Mouse (Mus musculus) embryonic facial prominence, embryonic 10.5 days (tissue): ENCODE results near the gene Gm14190. TPM values are rescaled to one million over a fixed set of nuclear protein-coding genes. Genes with fewer than 3 reads are reported as not detected.
"Not testable (repeated sequence)": the region's sequence is repeated elsewhere in the genome, so short reads cannot be mapped to it uniquely, and the experiment has no call there.

Experiments
- DNase-seq: peaks from one replicate; pipeline ENCODE4 v3.0.0-alpha.2; 2017; ENCODE audit warnings: low spot score
- H3K27ac ChIP-seq: fragments of 300-500 bp; sonication (generic); replicated peaks from 2 replicates; pipeline ENCODE4 v1.5.1; 2016; ENCODE audit warnings: mild to moderate bottlenecking
- H3K27me3 ChIP-seq: fragments of 300-500 bp; sonication (generic); replicated peaks from 2 replicates; pipeline ENCODE4 v1.6.1; 2016; ENCODE audit warnings: low read depth, mild to moderate bottlenecking; ENCODE audit not compliant: poor library complexity, severe bottlenecking
- H3K36me3 ChIP-seq: fragments of 300-500 bp; sonication (generic); replicated peaks from 2 replicates; pipeline ENCODE4 v1.6.1; 2016; ENCODE audit warnings: mild to moderate bottlenecking, moderate library complexity
- H3K4me1 ChIP-seq: fragments of 300-500 bp; sonication (generic); 2 replicates; pipeline ENCODE4 v1.6.1; 2016
- H3K4me3 ChIP-seq: fragments of 300-500 bp; sonication (generic); 2 replicates; pipeline ENCODE4 v1.5.1; 2016; ENCODE audit warnings: mild to moderate bottlenecking, moderate library complexity
- H3K9me3 ChIP-seq: fragments of 300-500 bp; sonication (generic); 2 replicates; pipeline ENCODE4 v1.6.1; 2016; ENCODE audit warnings: mild to moderate bottlenecking
- WGBS: fragments of 180-500 bp; shearing (Covaris S2); methylation state at CpG from one replicate; pipeline ENCODE4 v1.1.7; 2016; 5-methylcytosine and 5-hydroxymethylcytosine counted together
- polyA plus RNA-seq: library from polyadenylated mRNA; unstranded; fragments of >200 nt; fragmentation: Nextera tagmentation; extraction: Ambion mirVana; gene quantifications from 2 replicates; pipeline ENCODE4 v1.2.1, GENCODE M21; 2016

Gm14190 gene
- polyA plus RNA-seq, 1 experiment from 2014 or later, result not detected

DNA sequence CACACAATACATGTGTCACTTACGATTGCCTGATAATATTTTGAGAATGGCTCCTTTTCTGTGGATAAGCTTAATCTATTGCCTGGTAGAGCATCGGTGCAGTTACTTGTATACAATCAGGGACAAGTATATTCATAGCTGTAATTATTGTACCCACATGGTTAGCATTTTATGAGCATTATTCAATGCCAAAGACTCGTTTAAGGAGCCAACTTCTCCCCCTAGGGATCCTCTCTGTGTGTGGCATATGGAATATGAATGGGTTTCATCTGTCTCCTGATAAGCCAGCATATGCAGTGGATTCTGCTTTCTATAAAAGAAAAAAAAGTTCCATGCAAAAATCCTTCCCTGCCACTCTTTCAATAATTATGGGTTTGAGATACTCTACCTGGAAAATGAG, 46.2 kb downstream of the Gm14190 start:
- Histone ChIP-seq H3K27ac (no peak overlapping the region), H3K27me3 (no peaks in the 10 kb centered on the region; the same call in 1 of the 2 replicates), H3K36me3 (no peaks in the 10 kb centered on the region), H3K4me3 (no peak overlapping the region), H3K4me1 (no peaks in the 10 kb centered on the region), H3K9me3 (no peaks in the 10 kb centered on the region)
- DNase-seq, result no peak
- WGBS, result 85% methylated on average over 3 of the region's 3 CpGs

DNA sequence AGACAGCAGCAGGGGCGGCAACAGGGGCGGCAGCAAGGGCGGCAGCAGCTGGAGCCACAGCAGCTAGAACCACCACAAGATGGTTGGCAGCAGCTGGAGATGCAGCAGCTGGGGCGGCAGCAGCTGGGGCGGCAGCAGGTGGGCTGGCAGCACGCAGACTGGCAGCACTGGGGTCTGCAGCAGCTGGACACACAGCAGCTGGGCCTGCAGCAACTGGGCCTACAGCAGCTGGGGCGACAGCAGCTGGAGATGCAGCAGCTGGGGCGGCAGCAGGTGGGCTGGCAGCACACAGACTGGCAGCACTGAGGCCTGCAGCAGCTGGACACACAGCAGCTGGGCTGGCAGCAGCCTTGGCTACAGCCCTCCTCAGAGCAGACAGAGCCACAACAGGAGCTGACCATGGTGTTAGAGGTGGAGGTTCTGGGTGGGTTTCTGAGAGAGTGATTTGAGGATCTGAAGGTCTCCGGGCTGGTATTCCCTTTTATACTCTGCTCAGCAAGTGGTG, 46.9 kb downstream of the Gm14190 start, which contains the start of gene Krtap4-7:
TSS of gene Krtap4-7 (minus strand) at position 455 of the 505 bp plus-strand sequence.
- not testable (repeated sequence) for DNase-seq, H3K27me3 ChIP-seq, H3K36me3 ChIP-seq, H3K9me3 ChIP-seq, H3K4me3 ChIP-seq, H3K4me1 ChIP-seq, H3K27ac ChIP-seq
- WGBS, result 86% methylated on average over 9 of the region's 9 CpGs

DNA sequence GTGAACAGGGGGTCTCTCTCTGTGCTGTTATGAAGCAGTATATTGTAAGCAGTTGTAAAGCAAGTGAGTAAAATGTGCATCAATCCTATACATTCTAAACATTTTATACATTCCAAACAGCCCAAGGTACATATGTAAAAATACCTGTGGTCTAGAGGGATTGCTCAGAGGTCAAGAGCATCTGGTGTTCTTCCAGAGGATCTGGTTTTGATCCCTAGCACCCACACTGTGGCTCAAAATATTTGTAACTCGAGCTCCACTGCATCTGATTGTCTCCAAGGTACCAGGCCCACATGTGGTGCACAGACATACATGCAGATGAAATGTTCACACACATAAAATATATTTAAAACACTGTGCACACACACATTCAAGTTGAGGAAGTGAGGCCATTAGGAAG, 49.6 kb downstream of the Gm14190 start:
- H3K27ac ChIP-seq, result no peak overlapping the region
- DNase-seq, result no peak
- H3K9me3 ChIP-seq, result no peaks in the 10 kb centered on the region
- no peaks in the 10 kb centered on the region; the same call in 1 of the 2 replicates for H3K27me3 ChIP-seq
- 42% methylated on average over 1 of the region's 1 CpGs for WGBS
- no peaks in the 10 kb centered on the region for H3K4me1 ChIP-seq
- H3K4me3 ChIP-seq, result no peak overlapping the region
- no peaks in the 10 kb centered on the region for H3K36me3 ChIP-seq

Other genes starting within 250 kb of the Gm14190 start
- gene Krt23, start 197.6 kb downstream of the Gm14190 start, polyA plus RNA-seq, result 0.21 and 0.31 TPM in 2 replicates
- not detected in 2 replicates for gene Krt39, start 169.4 kb downstream of the Gm14190 start, polyA plus RNA-seq
- gene Krt40, start 147.6 kb downstream of the Gm14190 start, polyA plus RNA-seq, result not detected in 2 replicates
- gene Krtap3-3, start 139.9 kb downstream of the Gm14190 start, polyA plus RNA-seq, result not detected in 2 replicates
- gene Krtap3-2, start 133.9 kb downstream of the Gm14190 start, polyA plus RNA-seq, result not detected in 2 replicates
- not detected in 2 replicates for gene Gm11939, start 131.3 kb downstream of the Gm14190 start, polyA plus RNA-seq
- gene Krtap3-1, start 124.1 kb downstream of the Gm14190 start, polyA plus RNA-seq, result not detected in 2 replicates
- not detected in 2 replicates for gene Krtap1-5, start 109.7 kb downstream of the Gm14190 start, polyA plus RNA-seq
- not detected in 2 replicates for gene Krtap1-4, start 107.1 kb downstream of the Gm14190 start, polyA plus RNA-seq
- gene Krtap1-3, start 99.4 kb downstream of the Gm14190 start, polyA plus RNA-seq, result not detected in 2 replicates
- gene Krtap9-3, start 92.6 kb downstream of the Gm14190 start, polyA plus RNA-seq, result not detected in 2 replicates
- gene Gm11938, start 87.4 kb downstream of the Gm14190 start, polyA plus RNA-seq, result not detected in 2 replicates
- gene Gm11937, start 80.6 kb downstream of the Gm14190 start, polyA plus RNA-seq, result not detected in 2 replicates
- not detected in 2 replicates for gene Krtap2-4, start 75.9 kb downstream of the Gm14190 start, polyA plus RNA-seq
- gene Gm11562, start 70.3 kb downstream of the Gm14190 start, polyA plus RNA-seq, result not detected in 2 replicates
- not detected in 2 replicates for gene Krtap4-1, start 62.5 kb downstream of the Gm14190 start, polyA plus RNA-seq
- not detected in 2 replicates for gene Krtap4-2, start 55.7 kb downstream of the Gm14190 start, polyA plus RNA-seq
- not detected in 2 replicates for gene Krtap4-7, start 46.7 kb downstream of the Gm14190 start, polyA plus RNA-seq
- gene Gm11555, start 40.5 kb downstream of the Gm14190 start, polyA plus RNA-seq, result not detected in 2 replicates
- gene Gm11563, start 31.8 kb downstream of the Gm14190 start, polyA plus RNA-seq, result not detected in 2 replicates
- gene Krtap4-6, start 24.8 kb downstream of the Gm14190 start, polyA plus RNA-seq, result not detected in 2 replicates
- not detected in 2 replicates for gene Gm14180, start 43.5 kb upstream of the Gm14190 start, polyA plus RNA-seq
- gene Gm11595, start 82.2 kb upstream of the Gm14190 start, polyA plus RNA-seq, result not detected in 2 replicates
- not detected in 2 replicates for gene Krtap4-8, start 90.0 kb upstream of the Gm14190 start, polyA plus RNA-seq
- not detected in 2 replicates for gene Krtap4-9, start 94.5 kb upstream of the Gm14190 start, polyA plus RNA-seq
- not detected in 2 replicates for gene Gm11596, start 102.7 kb upstream of the Gm14190 start, polyA plus RNA-seq
- gene Gm11569, start 108.2 kb upstream of the Gm14190 start, polyA plus RNA-seq, result not detected in 2 replicates
- not detected in 2 replicates for gene Gm11554, start 113.7 kb upstream of the Gm14190 start, polyA plus RNA-seq
- gene Krtap4-13, start 119.2 kb upstream of the Gm14190 start, polyA plus RNA-seq, result not detected in 2 replicates
- not detected in 2 replicates for gene Gm11564, start 124.9 kb upstream of the Gm14190 start, polyA plus RNA-seq
- gene 2300003K06Rik, start 147.3 kb upstream of the Gm14190 start, polyA plus RNA-seq, result not detected in 2 replicates
- gene Krtap4-16, start 160.9 kb upstream of the Gm14190 start, polyA plus RNA-seq, result not detected in 2 replicates
- not detected in 2 replicates for gene Gm11568, start 167.2 kb upstream of the Gm14190 start, polyA plus RNA-seq
- gene Gm11559, start 173.7 kb upstream of the Gm14190 start, polyA plus RNA-seq, result not detected in 2 replicates
- not detected in 2 replicates for gene Krtap9-1, start 182.6 kb upstream of the Gm14190 start, polyA plus RNA-seq
- not detected in 2 replicates for gene Gm11567, start 188.4 kb upstream of the Gm14190 start, polyA plus RNA-seq
- gene Krtap31-1, start 217.2 kb upstream of the Gm14190 start, polyA plus RNA-seq, result not detected in 2 replicates
- gene Gm11565, start 224.0 kb upstream of the Gm14190 start, polyA plus RNA-seq, result not detected in 2 replicates
- gene Krtap31-2, start 245.6 kb upstream of the Gm14190 start, polyA plus RNA-seq, result not detected in 2 replicates